Mouse (Mus musculus) cerebellum, adult 9-10 months (tissue): ENCODE measurements around the gene Dffb.

Experiments used
- DNase-seq: peaks from one replicate; pipeline ENCODE4 v3.0.0; 2022

The Dffb gene

DNA sequence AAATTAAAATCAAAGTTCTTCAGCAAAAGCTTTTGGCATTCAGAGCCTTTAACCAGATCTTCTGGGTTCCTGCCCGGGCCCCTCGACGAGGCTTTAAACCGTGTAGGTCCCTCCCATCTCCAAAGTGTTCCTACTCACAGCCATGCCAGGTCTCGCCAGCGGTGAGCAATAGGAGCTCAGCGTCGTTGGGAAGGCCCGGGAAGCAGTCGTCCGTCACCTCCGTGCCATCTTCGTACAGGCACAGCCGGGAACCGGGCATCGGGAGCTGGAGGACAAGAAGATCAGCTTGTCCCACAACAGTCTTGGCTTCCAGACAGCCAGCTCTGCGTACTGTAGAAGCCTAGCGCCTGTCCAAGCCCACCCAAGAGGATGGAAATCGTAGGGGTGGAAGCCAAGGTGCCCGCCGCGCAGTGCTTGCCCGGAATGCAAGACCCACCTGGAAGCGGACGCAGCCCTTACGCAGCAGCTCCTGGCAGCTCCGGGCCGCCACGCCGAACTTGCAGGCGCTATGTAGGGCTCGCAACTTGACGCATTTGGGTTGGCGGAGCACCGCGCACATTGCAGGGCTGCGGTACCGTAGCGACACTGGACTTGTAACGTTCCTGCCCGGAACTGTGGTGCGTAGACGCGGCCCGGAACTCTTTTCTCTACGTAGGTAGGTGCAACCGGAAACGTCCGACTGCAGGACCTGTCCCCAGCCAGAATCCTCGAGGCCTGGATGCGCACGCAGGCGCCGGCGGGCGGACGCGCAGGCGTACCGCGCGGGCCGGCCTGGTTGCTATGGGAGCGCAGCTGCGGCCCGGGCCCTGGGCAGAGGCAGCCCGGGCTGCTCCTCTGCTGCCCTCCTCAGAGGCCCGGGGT, at the start of gene Dffb, which contains the start of gene Cep104:
TSS of gene Dffb (minus strand) at position 696 of the 861 bp plus-strand sequence.
TSS of gene Cep104 (plus strand) at position 764 of the 861 bp plus-strand sequence.
- peak; percentile 94 for DNase-seq

DNA sequence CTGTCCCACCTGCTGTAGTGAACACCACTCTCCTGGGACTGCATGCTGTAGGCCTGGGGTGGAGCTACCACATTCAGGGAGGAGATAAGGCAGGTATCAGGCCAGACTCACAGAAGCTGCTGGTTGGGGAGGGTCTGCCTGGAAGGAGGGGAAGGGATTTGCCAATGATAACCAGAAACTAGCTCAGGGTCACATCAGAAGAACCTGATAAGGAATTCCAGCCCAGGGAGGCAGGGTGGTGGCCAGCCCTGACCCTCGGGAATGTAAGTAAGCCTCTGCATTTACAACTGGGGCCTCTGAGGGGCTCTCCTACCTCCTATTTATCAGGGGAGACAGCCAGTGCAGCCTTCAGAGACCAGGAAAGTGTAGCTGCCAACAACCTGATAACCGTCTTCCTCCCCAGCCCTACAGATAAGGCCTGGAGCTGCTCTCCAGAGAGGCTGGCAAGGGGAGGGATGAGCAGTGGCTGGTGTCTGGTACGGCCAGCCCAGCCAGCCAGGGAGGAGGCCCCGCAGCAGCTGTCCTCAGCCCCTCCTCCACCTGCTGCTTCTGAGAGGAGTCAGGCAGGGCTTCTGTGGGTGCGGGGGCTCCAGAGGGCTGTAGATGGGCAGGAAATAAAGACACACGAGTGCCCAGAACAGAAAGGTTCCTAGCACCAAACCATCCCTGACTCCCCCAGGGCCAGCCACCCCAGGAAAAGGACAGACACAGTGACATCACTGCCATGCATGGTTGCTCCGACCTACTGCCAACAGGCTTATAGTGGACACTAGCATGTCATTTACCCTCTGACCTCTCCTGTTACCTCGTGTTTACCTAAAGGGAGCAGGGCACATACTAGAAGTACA, 49.1 kb upstream of the Dffb start:
- no peak for DNase-seq

DNA sequence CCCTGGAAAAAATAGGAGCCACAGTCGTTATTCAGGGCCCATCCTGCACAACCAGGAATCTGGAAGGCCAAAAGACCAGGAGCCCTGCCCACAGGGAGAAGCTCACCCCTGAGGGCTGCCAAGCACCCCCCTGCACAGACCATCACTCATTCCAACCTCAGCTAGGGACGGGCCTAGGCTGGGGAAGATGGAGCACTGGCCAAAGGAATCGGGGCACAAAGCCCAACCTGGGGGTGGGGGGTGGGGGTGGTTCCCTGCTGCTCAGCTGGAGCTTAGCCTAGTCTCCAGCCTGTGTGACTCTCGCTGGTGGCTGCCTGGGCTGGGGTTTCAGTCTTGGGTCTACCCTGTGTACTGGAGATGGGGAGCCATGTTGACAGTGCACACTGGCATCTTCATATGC, 47.9 kb upstream of the Dffb start:
- no peak for DNase-seq

DNA sequence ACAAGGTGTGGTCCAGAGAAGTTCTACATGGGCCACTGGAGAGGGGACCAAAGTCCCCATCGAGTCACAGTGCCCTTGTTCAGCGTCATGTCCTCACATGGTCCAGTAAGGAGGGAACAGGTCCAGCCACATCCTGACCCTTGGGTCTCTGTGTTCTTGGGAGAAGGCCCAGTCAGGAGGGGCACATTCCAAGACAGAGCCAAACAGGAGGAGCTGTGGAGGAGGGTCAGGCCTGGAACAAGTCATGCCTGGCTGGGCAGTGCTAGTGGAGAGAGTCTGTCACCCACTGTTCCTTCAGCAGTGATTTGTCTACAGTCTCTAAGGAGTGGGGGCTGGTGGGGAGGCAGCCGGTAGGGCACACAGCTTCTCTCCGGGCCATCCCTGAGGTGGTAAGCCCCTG, 47.5 kb upstream of the Dffb start:
- DNase-seq, result no peak

DNA sequence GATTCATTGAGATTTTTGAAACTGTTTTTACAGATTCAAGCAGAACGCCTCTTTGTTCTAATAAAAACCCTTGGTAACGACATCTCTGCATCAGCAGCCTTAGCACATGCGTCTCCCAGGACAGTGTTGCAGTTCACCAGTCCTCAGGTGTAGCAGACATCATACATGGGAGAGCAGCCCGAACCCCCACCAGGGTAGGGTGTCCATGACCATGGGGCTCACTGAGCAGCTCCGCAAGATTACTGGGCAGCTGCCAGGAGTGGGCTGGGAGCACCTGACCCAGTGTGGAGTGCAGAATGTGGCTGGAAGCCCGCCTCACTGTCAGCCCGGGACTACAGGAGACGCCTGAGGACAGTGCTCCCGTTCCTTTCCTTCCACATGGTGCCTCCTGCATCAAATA, 46.5 kb upstream of the Dffb start:
- DNase-seq, result no peak

DNA sequence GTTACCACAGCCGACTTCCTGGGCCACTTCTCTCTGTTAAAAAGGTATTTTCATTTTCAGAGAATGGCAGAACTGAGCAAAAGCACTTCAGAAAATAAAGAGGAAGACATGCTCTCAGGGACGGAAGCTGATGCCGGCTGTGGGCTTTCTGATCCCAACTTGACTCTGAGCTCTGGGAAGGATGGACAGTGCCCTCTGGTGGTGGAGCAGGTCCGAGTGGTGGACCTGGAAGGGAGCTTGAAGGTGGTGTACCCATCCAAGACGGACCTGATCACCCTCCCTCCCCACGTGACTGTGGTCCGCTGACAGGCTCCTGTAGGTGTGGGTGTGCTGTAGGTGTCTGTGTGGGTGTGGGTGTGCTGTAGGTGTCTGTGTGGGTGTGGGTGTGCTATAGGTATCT, 44.6 kb upstream of the Dffb start:
- DNase-seq, result no peak

DNA sequence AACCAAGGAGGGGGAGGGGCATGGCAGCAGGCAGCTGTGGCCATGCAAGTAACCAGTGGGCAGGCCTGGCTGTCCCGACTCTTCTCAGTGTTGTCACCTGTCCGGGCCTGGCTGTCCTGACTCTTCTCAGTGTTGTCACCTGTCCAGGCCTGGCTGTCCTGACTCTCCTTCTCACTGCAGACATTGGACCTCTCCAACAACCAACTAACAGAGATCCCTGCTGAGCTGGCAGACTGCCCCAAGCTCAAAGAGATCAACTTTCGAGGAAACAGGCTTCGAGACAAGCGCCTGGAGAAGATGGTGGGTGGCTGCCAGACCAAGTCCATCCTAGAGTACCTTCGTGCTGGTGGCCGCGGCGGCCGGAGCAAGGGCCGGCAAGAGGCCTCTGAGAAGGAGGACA, 40.5 kb upstream of the Dffb start:
- no peak for DNase-seq

DNA sequence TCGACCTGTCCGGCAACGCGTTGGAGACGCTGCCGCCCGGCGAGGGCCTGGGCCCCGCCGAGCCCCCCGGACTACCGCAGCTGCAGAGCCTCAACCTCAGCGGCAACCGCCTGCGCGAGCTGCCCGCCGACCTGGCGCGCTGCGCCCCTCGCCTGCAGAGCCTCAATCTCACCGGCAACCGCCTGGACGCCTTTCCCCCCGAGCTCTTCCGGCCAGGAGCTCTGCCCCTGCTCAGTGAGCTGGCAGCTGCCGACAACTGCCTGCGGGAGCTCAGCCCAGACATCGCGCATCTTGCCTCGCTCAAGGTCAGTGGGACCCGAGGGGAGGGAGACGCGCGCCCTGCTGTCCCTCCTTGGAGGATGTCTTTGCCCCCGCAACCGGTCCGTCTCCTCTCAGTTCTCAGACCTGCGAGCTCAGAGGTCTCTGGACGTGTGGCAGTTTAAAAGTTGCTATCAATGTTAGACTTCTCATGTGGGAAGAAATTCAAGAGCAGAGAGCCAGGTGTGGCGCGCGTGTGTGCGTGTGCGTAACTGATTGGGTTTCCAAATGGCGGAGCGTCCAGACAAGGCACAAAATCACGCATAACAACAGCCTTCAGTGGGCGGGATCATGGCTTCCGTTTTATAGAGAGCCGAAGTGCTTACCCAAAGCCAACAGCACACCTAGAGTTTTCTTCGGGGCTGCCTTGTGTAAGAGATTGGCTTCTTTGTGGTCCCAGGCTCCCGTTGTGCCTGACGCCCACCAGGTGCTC, 37.4 kb upstream of the Dffb start:
- DNase-seq, result no peak

DNA sequence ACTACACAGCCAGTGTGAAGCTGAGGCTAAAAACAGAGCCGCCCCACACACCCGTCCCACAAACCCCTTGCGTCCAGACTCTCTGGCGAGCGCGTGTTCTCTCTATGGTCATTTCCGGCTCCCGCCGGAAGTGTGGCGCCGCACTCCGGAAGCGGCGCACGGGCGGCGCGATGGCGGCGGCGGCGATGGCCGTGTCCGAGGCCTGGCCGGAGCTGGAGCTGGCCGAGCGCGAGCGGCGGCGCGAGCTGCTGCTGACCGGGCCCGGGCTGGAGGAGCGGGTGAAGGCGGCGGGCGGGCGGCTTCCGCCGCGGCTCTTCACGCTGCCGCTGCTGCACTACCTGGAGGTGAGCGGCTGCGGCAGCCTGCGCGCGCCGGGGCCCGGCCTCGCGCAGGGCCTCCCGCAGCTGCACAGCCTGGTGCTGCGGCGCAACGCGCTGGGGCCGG, 36.7 kb upstream of the Dffb start, which contains the start of gene Lrrc47:
TSS of gene Lrrc47 (plus strand) at position 86 of the 444 bp plus-strand sequence.
- peak; percentile 83 for DNase-seq

DNA sequence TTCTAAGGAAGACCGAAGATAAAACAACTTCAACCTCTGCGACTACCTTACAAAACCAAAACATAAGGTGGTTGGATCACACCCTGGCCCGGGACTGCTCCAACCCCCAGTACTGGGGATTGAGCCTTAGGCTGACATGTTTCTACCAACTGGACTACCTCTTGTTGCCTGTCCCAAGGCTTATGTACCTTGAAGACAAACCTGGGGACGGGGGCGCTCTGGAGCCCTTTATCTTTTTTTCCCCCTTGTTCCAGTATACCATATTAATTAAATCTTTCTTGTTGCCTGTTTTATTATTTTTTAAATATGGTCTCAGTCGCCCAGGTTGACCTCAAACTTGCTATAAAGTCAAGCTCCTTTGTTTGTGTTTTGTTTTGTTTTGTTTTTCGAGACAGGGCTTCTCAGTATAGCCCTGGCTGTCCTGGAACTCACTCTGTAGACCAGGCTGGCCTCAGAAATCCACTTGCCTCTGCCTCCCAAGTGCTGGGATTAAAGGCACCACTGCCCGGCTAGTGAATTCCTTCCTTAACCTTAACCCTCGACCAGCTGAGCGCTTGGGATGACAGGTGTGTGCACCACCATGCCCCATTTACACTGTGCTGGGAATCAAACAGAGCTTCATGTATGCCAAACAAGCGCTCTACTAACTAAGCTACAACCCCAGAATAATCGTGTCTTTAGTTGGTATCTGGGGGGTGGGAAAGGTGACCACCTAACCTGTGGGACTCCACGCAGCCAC, 36.1 kb upstream of the Dffb start:
- no peak for DNase-seq

DNA sequence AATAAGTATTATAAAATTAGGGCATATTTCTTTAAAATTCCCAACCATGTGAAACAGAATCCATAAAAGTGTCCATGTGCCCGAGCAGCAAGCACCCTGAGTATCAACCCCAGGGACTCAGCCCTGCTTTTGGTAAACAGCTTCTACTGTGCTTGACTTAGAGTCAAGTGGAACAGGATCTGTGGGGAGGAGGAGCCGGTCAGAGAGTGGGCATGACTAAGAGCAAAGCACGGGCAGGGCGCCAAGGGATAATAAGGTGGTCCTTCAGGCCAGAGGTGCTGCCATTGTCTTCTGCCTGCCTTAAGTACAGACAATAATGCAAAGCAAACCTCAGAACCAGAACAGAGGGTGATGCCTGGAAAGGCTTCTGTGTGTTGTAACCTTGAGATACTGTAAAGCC, 32.8 kb upstream of the Dffb start:
- DNase-seq, result no peak

DNA sequence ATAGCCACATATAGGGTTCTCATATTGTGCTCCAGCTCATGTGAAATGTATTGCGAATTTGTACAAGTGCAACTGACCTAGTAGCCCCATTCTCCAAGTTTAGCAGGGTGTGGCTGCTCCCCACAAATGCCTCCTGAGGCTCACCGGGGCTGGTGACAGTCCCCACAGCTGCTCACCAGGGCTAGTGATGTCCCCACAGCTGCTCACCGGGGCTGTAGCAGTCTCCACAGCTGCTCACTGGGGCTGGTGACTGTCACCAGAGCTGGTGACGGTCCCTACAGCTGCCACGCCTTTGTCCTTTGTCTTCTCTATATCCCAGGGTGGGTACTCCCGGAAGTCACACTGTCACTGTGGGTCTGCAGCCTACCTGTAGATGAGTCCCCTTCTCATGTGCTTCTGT, 31.3 kb upstream of the Dffb start:
- no peak for DNase-seq

DNA sequence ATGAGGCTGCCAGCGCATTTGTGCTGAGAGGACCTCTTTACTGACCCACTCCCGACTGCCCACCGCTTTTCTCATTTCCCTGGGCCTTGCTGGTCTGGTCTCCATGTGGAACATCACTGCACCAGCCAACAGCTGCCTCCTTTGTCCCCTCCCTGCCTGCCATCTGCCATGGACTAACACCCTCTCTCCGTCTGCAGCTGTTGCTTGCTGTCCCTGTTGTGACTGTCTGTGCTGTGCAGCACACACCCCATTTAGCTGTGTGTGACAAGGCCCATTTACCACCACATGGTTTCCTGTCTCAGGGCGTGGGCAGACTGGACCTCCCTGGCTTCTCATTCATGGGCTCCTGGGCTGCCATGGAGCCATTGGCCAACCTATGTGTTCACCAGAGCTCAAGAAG, 30.6 kb upstream of the Dffb start:
- no peak for DNase-seq

DNA sequence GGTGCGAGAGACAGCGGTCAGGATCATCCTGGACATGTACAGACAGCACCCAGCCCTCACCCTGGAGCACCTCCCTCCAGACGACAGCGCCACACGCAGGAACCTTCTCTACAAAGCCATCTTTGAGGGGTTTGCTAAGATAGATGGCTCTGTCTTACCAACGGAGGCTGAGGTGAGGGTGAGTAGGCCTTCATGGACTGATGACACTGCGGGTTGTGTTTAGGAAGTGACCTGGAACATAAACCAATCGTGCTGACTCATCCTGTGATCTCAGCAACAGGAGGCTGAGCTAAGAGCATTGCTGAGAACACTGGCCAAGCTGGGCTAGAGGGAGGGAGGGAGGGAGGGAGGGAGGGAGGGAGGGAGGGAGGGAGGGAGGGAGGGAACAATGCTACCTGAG, 18.6 kb upstream of the Dffb start:
- DNase-seq, result no peak

DNA sequence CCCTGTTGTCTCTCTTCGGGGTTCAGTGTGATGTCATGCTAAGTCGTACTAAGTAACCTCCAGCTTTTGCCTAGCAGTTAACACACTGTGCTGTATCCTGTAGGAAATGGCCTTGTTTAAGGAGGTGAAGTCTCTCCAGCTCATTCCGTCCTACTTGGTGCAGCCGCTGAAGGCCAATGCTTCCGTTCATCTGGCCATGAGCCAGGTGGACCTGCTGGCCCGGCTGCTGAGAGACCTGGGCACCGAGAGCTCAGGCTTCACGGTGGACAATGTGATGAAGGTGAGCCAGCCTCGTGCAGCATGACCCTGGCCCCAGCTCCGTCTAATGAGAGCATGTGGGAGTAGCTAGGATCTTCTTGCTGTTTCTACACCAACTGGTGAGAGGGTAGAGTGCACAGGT, 17.8 kb upstream of the Dffb start:
- no peak for DNase-seq

DNA sequence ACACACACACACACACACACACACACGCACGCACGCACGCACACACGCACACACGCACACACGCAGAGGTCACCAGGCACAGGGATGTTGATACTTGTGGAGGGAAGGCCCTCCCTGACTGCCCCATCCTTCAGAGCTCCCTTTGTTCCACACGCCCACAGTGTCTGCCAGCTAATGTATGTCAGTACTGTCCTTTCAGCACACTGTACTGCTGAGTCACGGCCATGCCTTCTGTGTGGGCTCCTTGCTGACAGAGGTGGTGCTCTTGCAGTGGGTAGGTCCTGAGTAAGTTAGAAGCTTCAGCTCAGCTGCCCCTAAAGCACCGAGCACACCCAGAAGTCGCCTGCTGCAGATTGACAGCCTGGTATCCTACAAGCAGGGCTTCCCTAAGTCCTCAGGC, 5.5 kb upstream of the Dffb start:
- no peak for DNase-seq

DNA sequence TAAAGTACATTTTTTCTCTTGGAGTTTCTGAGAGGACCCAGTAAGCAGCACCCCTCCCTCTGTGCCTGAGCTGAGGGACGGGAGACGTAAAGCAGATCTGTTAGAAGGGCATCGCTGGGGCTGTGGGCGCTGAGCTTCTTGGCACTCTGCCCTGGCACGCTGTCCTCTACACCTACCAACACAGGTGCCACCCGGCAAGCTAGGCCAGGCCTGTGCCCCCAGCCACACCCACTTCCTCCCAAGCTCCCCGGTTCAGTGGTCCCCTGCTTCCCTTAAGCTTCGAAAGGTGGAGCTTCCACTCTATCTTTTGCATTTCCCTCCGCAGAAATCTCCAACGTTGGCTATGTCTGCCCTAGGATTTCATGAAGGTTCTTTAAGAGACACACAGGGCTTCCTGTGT, 4.3 kb upstream of the Dffb start:
- DNase-seq, result no peak

DNA sequence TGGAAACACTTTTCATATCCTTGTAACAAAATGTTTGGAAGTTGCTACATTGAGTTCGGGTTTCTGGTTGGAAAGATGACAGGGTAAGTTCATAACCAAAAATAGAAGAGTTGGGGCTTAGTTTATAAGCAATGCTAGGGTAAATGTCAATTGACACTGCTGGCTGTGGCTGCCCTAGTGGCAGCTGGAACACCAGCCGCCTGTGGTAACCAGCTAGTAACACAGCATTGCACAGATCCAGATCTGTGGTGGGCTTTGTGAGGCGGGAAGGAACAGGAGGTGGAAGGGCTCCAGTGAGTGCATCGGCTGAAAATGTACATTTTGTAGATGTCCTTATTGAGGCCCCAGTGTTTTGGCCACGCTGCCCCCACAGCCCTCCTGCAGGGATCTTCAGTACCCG, 842 bp upstream of the Dffb start:
- no peak for DNase-seq

DNA sequence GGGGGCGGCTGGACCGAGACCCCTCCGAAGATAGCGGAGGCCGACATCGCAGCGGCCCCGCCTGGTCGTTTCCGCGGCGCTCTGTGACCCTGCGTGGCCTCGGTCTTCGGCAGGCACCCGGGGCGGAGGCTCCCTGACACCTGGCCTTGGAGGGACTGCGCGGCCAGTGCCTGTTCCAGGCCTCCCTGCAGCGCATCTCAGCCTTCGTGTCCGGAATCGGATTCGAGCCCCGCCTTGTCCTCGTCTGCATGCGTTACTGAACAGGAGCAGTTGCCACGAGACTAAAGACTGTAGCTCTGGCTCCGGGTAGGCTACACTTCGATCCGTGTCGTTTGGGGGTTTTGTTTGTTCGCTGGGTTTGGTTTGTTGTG, 351 bp upstream of the Dffb start:
- DNase-seq, result no peak

DNA sequence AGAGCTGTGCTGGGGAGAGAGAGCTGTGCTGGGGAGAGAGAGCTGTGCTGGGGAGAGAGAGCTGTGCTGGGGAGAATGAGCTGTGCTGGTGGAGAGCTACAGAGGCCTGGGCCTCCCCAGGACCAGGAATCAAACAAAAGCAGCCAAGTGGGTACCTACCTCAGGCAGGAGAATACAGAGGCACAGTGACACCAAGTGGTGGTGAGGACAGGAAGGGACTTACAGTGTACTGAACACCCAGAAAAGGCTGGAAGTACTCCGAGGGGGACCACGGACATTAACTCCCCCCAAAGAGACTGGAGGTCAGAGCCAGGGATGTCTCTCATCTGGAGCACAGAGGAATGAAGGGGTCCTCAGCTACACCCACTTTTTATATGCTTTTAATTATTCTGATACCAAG, 6.9 kb downstream of the Dffb start:
- DNase-seq, result no peak

DNA sequence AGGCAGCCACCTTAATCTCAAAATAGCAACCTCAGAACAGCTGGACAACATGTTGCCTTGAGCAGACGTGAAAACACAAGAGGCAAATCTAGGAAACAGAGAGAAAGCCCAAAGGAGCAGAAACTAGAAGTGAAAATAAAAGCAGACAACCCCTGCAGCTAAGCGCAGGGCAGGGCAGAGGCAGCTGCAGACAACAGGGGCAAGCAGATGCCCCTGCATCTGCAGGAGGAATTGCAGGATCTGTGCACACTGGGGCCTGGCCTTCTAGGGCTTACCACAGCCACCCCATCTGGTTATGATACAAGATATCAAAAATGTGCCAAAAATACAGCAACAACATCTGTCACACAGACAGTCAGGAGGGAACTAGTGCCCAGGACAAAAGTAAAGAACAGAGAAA, 7.4 kb downstream of the Dffb start:
- no peak for DNase-seq

DNA sequence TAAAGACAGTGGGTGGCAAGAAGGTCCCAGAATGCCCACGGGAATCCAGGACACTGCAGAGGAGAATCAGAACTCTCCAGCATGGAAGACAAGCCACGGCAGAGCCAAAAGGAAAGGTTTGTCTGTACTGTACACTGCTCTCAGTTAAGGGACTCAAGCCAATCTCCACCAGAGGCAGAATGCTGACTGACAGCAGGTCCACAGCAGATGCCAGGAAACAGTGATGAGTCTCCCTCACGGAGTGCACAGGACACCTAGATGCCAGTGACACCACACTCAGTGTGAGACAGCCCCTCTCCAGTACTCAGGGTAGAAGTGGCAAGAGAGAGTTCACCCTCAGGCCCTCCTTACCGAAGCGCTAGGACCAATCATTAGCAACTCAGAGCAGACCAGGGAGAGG, 8.3 kb downstream of the Dffb start:
- no peak for DNase-seq

DNA sequence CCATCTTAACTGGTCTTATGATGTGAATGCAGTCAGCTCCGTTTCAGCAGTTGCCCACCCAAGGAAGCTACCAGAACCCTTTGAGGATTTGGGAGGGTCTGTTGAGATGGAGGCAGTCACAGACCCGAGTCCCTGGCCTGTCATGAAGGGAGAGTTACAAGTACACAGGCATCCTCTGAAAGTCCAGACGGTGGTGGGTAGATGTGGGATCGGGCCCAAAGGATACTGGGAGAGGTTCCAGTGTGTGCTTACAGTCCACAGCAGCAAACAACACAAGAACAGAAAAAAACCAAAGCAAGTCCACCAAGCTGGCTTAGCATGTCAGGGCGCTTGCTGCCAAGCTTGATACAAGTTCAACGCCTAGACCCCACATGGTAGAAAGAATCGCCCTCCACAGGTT, 12.3 kb downstream of the Dffb start:
- DNase-seq, result no peak
